Mouse (Mus musculus): ENCODE results near the gene Srd5a1. TPM values are rescaled to one million over a fixed set of nuclear protein-coding genes. Genes with fewer than 3 reads are reported as not detected.
A peak's percentile ranks its signal among the peaks of the same experiment; 100 is the strongest.

Srd5a1 gene
- total and polyA plus RNA-seq, 3 experiments: 7.7 to 10.5 TPM; not detected in 1

- TF ChIP-seq CTCF (IDR thresholded peaks at IDR 0.05 in 2 of 3, conservative IDR thresholded peaks at IDR 0.05 in 1 of 3; ENCODE audit: control insufficient read depth in 1 of 3, insufficient read depth in 1 of 3, low read depth in 2 of 3, low read length in 3 of 3, poor library complexity in 1 of 3, severe bottlenecking in 1 of 3) (peak in 1 of 3 experiments; percentile 22; a peak in 1 of 6 replicates), NRF1 (IDR thresholded peaks at IDR 0.05; ENCODE audit: insufficient read depth, low read depth, low read length, poor library complexity, severe bottlenecking) (peak; percentile 94), KAT2A (conservative IDR thresholded peaks at IDR 0.05; ENCODE audit: low read depth, low read length) (0 out of 2 replicates have a peak, but pooled peaks have one; percentile 69)
Measured at GRCm38 (mm10) chr13:69611398-69612174, at the start of gene Srd5a1 (continued).

GRCm38 (mm10) chr13:69654508-69654907 is 43.3 kb upstream of the Srd5a1 start:
- Histone ChIP-seq H3K4me1 (ENCODE audit: control insufficient read depth in 1 of 2, insufficient read depth in 2 of 2, low read length in 2 of 2) (no peaks in the 10 kb centered on the region), H3K27ac (ENCODE audit: control insufficient read depth, low read depth, low read length) (no peak overlapping the region), H3K9ac (ENCODE audit: control insufficient read depth, low read depth, low read length, poor library complexity, severe bottlenecking) (no peak overlapping the region), H3K27me3 (ENCODE audit: control insufficient read depth in 1 of 2, insufficient read depth in 2 of 2, low read length in 2 of 2) (no peaks in the 10 kb centered on the region; a peak in 2 of 4 replicates), H3K36me3 (ENCODE audit: control insufficient read depth in 1 of 2, insufficient read depth in 2 of 2, low read length in 2 of 2) (no peaks in the 10 kb centered on the region), H3K4me3 (ENCODE audit: control insufficient read depth in 1 of 2, insufficient read depth in 1 of 2, low read depth in 2 of 2, low read length in 2 of 2) (no peak overlapping the region), H3K79me2 (ENCODE audit: control insufficient read depth, insufficient read depth, low read length, poor library complexity) (no peaks in the 10 kb centered on the region), H3K9me3 (replicated peaks; ENCODE audit: insufficient read depth, low read length) (no peaks in the 10 kb centered on the region)
- DNase-seq (ENCODE audit: low read depth, low spot score): no peak
- no peak for TF ChIP-seq E2F4 (IDR thresholded peaks at IDR 0.05; ENCODE audit: borderline replicate concordance, low read depth, low read length)
- TF ChIP-seq POLR2A (IDR thresholded peaks at IDR 0.05; ENCODE audit: control insufficient read depth in 1 of 2, insufficient read depth in 1 of 2, low read depth in 1 of 2, low read length in 2 of 2, poor library complexity in 1 of 2): no peak
- no peak for TF ChIP-seq NRF1 (IDR thresholded peaks at IDR 0.05; ENCODE audit: insufficient read depth, low read depth, low read length, poor library complexity, severe bottlenecking)
- no peak for TF ChIP-seq MYB (IDR thresholded peaks at IDR 0.05; ENCODE audit: low read depth, low read length)
- TF ChIP-seq POLR2AphosphoS2 (IDR thresholded peaks at IDR 0.05; ENCODE audit: low read length): no peak
- TF ChIP-seq UBTF (IDR thresholded peaks at IDR 0.05; ENCODE audit: borderline replicate concordance, insufficient read depth, low read depth, low read length): no peak
- no peak for TF ChIP-seq GATA1 (IDR thresholded peaks at IDR 0.05; ENCODE audit: low read depth, low read length)
- no peak for TF ChIP-seq ELF1 (IDR thresholded peaks at IDR 0.05; ENCODE audit: low read depth, low read length)
- TF ChIP-seq MAX (IDR thresholded peaks at IDR 0.05; ENCODE audit: low read length): no peak
- TF ChIP-seq TBP (IDR thresholded peaks at IDR 0.05; ENCODE audit: low read depth, low read length): no peak
- no peak for TF ChIP-seq BHLHE40 (IDR thresholded peaks at IDR 0.05; ENCODE audit: borderline replicate concordance, low read depth, low read length)

- Histone ChIP-seq H3K27ac (ENCODE audit: control insufficient read depth, low read depth, low read length) (no peak overlapping the region), H3K36me3 (ENCODE audit: control insufficient read depth in 1 of 2, insufficient read depth in 2 of 2, low read length in 2 of 2) (no peaks in the 10 kb centered on the region), H3K4me1 (ENCODE audit: control insufficient read depth in 1 of 2, insufficient read depth in 2 of 2, low read length in 2 of 2) (no peaks in the 10 kb centered on the region), H3K9me3 (replicated peaks; ENCODE audit: insufficient read depth, low read length) (no peaks in the 10 kb centered on the region), H3K79me2 (ENCODE audit: control insufficient read depth, insufficient read depth, low read length, poor library complexity) (no peaks in the 10 kb centered on the region), H3K4me3 (ENCODE audit: control insufficient read depth in 1 of 2, insufficient read depth in 1 of 2, low read depth in 2 of 2, low read length in 2 of 2) (no peak overlapping the region), H3K9ac (ENCODE audit: control insufficient read depth, low read depth, low read length, poor library complexity, severe bottlenecking) (no peak overlapping the region), H3K27me3 (ENCODE audit: control insufficient read depth in 1 of 2, insufficient read depth in 2 of 2, low read length in 2 of 2) (no peaks in the 10 kb centered on the region)
- DNase-seq (ENCODE audit: low read depth, low spot score): no peak
- no peak for TF ChIP-seq ZNF384 (IDR thresholded peaks at IDR 0.05; ENCODE audit: low read depth, low read length)
- TF ChIP-seq ELF1 (IDR thresholded peaks at IDR 0.05; ENCODE audit: low read depth, low read length): no peak
- TF ChIP-seq MYC (IDR thresholded peaks at IDR 0.05; ENCODE audit: low read depth, low read length): no peak
- no peak for TF ChIP-seq ETS1 (IDR thresholded peaks at IDR 0.05; ENCODE audit: low read depth, low read length)
- TF ChIP-seq MEF2A (IDR thresholded peaks at IDR 0.05; ENCODE audit: extremely low read depth, insufficient replicate concordance, low read depth, low read length, poor library complexity, severe bottlenecking): no peak
- no peak for TF ChIP-seq USF1 (IDR thresholded peaks at IDR 0.05; ENCODE audit: low read depth, low read length)
- TF ChIP-seq TBP (IDR thresholded peaks at IDR 0.05; ENCODE audit: low read depth, low read length): no peak
- TF ChIP-seq EP300 (IDR thresholded peaks at IDR 0.05; ENCODE audit: low read depth in 1 of 2, low read length in 2 of 2): no peak
- no peak for TF ChIP-seq ZC3H11A (IDR thresholded peaks at IDR 0.05; ENCODE audit: low read depth, low read length)
- no peak for TF ChIP-seq POLR2AphosphoS2 (IDR thresholded peaks at IDR 0.05; ENCODE audit: low read length)
- TF ChIP-seq TAL1 (IDR thresholded peaks at IDR 0.05; ENCODE audit: low read length): no peak
- no peak for TF ChIP-seq UBTF (IDR thresholded peaks at IDR 0.05; ENCODE audit: borderline replicate concordance, insufficient read depth, low read depth, low read length)
- no peak for TF ChIP-seq GATA1 (IDR thresholded peaks at IDR 0.05; ENCODE audit: low read depth, low read length)
- no peak for TF ChIP-seq HCFC1 (IDR thresholded peaks at IDR 0.05; ENCODE audit: low read depth, low read length)
- TF ChIP-seq JUND (IDR thresholded peaks at IDR 0.05; ENCODE audit: low read depth, low read length): no peak
- no peak for TF ChIP-seq NELFE (IDR thresholded peaks at IDR 0.05; ENCODE audit: low read depth, low read length)
- TF ChIP-seq ZMIZ1 (IDR thresholded peaks at IDR 0.05; ENCODE audit: low read depth, low read length): no peak
- no peak for TF ChIP-seq MAFK (IDR thresholded peaks at IDR 0.05; ENCODE audit: borderline replicate concordance, low read depth, low read length)
- no peak for TF ChIP-seq NRF1 (IDR thresholded peaks at IDR 0.05; ENCODE audit: insufficient read depth, low read depth, low read length, poor library complexity, severe bottlenecking)
Measured at GRCm38 (mm10) chr13:69646481-69646880, 35.2 kb upstream of the Srd5a1 start.
